Mouse (Mus musculus) limb, embryonic 10.5 days (tissue): Measurements from ENCODE around the gene Mcub. TPM values are rescaled to one million over a fixed set of nuclear protein-coding genes. Genes with fewer than 3 reads are reported as not detected.

Source experiments
- DNase-seq: peaks from one replicate; pipeline ENCODE4 v3.0.0-alpha.2; 2017; ENCODE audit warnings: low spot score
- H3K27ac ChIP-seq: fragments of 300-500 bp; sonication (generic); 2 replicates; pipeline ENCODE4 v1.5.1; 2016; ENCODE audit warnings: mild to moderate bottlenecking
- H3K27me3 ChIP-seq: fragments of 300-500 bp; sonication (generic); 2 replicates; pipeline ENCODE4 v1.6.1; 2016; ENCODE audit warnings: low read depth, mild to moderate bottlenecking; ENCODE audit not compliant: poor library complexity, severe bottlenecking
- H3K36me3 ChIP-seq: fragments of 300-500 bp; sonication (generic); 2 replicates; pipeline ENCODE4 v1.6.1; 2016; ENCODE audit warnings: mild to moderate bottlenecking, moderate library complexity
- H3K4me1 ChIP-seq: fragments of 300-500 bp; sonication (generic); 2 replicates; pipeline ENCODE4 v1.6.1; 2016
- H3K4me3 ChIP-seq: fragments of 300-500 bp; sonication (generic); 2 replicates; pipeline ENCODE4 v1.5.1; 2016; ENCODE audit warnings: mild to moderate bottlenecking, moderate library complexity
- H3K9me3 ChIP-seq: fragments of 300-500 bp; sonication (generic); replicated peaks from 2 replicates; pipeline ENCODE4 v1.6.1; 2016; ENCODE audit warnings: mild to moderate bottlenecking
- WGBS: fragments of 180-500 bp; shearing (Covaris S2); methylation state at CpG from one replicate; pipeline ENCODE4 v1.1.7; 2016; 5-methylcytosine and 5-hydroxymethylcytosine counted together
- polyA plus RNA-seq: library from polyadenylated mRNA; unstranded; fragments of >200 nt; fragmentation: Nextera tagmentation; extraction: Ambion mirVana; gene quantifications from 2 replicates; pipeline ENCODE4 v1.2.1, GENCODE M21; 2016

Gene Mcub
- polyA plus RNA-seq, 1 experiment from 2014 or later = 10.3 TPM

GRCm38 (mm10) chr3:129879913-129880312 lies 90.1 kb downstream of the Mcub start:
- H3K4me3 ChIP-seq = peak overlapping the region; percentile 83; the same call in 1 of the 2 replicates
- WGBS = 74% methylated on average over 2 of the region's 2 CpGs

GRCm38 (mm10) chr3:129879131-129879757 lies 90.8 kb downstream of the Mcub start:
- H3K4me3 ChIP-seq = peak overlapping the region; percentile 83
- DNase-seq = no peak
- peaks cover 20% of the 10 kb centered on the region for H3K4me1 ChIP-seq
- H3K36me3 ChIP-seq = no peaks in the 10 kb centered on the region
- peak overlapping the region; percentile 92 for H3K27ac ChIP-seq
- under 1% methylated on average over 25 of the region's 25 CpGs for WGBS
- 0 out of 2 replicates have a peak, but pooled peaks cover 3% of the 10 kb centered on the region for H3K27me3 ChIP-seq
- H3K9me3 ChIP-seq = no peaks in the 10 kb centered on the region

More at GRCm38 (mm10) chr3:129879913-129880312, 90.1 kb downstream of the Mcub start:
- Histone ChIP-seq H3K9me3 (no peaks in the 10 kb centered on the region), H3K4me1 (peaks cover 20% of the 10 kb centered on the region), H3K27ac (no peak overlapping the region), H3K36me3 (no peaks in the 10 kb centered on the region), H3K27me3 (0 out of 2 replicates have a peak, but pooled peaks cover 3% of the 10 kb centered on the region)
- no peak for DNase-seq

- Histone ChIP-seq H3K27ac (peak within 1 kb of the TSS; percentile 92), H3K4me3 (peak within 1 kb of the TSS; percentile 83), H3K4me1 (peaks cover 20% of the 10 kb centered on the region), H3K27me3 (0 out of 2 replicates have a peak, but pooled peaks cover 3% of the 10 kb centered on the region), H3K36me3 (no peaks in the 10 kb centered on the region), H3K9me3 (no peaks in the 10 kb centered on the region)
- WGBS = 1% methylated on average over 66 of the region's 66 CpGs
- peak; percentile 94 for DNase-seq
Measured at GRCm38 (mm10) chr3:129878405-129879021, 91.5 kb downstream of the Mcub start, which contains the start of gene Pla2g12a. TSS of gene Pla2g12a (plus strand) at chr3:129878606.

GRCm38 (mm10) chr3:129877327-129877726 lies 92.7 kb downstream of the Mcub start:
- no peaks in the 10 kb centered on the region for H3K9me3 ChIP-seq
- H3K4me3 ChIP-seq = no peak overlapping the region
- peaks cover 20% of the 10 kb centered on the region for H3K4me1 ChIP-seq
- 0 out of 2 replicates have a peak, but pooled peaks cover 3% of the 10 kb centered on the region for H3K27me3 ChIP-seq
- H3K36me3 ChIP-seq = no peaks in the 10 kb centered on the region
- no peak for DNase-seq
- H3K27ac ChIP-seq = no peak overlapping the region
- 93% methylated on average over 10 of the region's 10 CpGs for WGBS

Other genes with a start within 250 kb of the Mcub start
- 1.4 and 1.6 TPM in 2 replicates for gene Egf, start 214.9 kb downstream of the Mcub start, polyA plus RNA-seq
- gene Lrit3, start 166.2 kb downstream of the Mcub start, polyA plus RNA-seq = not detected in 2 replicates
- gene Rrh, start 147.6 kb downstream of the Mcub start, polyA plus RNA-seq = not detected in 2 replicates
- 114 and 145 TPM in 2 replicates for gene Gar1, start 138.8 kb downstream of the Mcub start, polyA plus RNA-seq
- gene Cfi, start 134.3 kb downstream of the Mcub start, polyA plus RNA-seq = 0.08 TPM in 1 of 2 replicates, not detected in the other
- gene Pla2g12a, start 91.6 kb downstream of the Mcub start, polyA plus RNA-seq = 22.5 and 27.1 TPM in 2 replicates
- 104 and 116 TPM in 2 replicates for gene Casp6, start 68.8 kb downstream of the Mcub start, polyA plus RNA-seq
- 37.8 and 40.5 TPM in 2 replicates for gene Sec24b, start 91.3 kb upstream of the Mcub start, polyA plus RNA-seq
- 11.5 and 18.3 TPM in 2 replicates for gene Col25a1, start 161.3 kb upstream of the Mcub start, polyA plus RNA-seq